ENCODE assay signal across 8 mouse cellular contexts in the genomic region with DNA sequence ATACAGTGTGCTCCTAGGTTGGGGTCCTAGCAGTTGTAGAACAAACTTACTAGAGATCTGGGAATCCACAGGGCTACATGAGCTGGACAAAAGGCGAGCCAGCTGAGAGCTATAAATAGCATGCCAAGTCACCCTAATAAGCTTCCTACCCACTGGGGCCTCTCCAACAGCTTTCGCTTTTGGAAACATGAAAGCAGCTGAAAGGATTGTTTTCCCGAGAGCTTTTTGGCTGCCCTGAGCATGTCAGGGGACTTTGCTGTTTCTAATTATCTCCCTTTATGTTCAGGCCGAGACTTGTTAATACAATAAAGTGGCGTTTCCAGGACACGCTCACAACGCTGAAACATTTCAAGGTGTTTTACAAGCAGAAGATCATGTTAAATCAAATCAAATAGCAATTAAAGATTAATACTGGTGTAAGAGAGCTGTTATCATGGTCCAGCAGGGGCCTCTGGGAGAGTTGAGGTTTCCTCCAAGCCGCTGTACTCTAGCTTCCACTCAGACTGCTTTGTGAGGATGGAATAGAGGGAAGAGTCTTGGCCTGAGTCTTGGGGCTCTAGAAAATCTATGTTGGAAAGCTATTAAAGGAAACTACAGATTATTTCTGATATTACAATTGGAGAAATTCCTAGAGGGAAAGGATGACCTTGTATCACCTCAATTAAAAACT.
DNase-seq lines count a peak whose midpoint lies in the region; ATAC-seq and TF ChIP-seq lines count a peak whose summit lies in the region.

No protein-coding gene starts in this region.

- WGBS in forebrain, postnatal 0 days, result 7% methylated on average over 8 of the region's 8 CpGs
- whole genome bisulfite sequencing in lung, embryonic 16.5 days, result 43% methylated on average over 8 of the region's 8 CpGs

- H3K36me3 ChIP-seq in forebrain, postnatal 0 days (ENCODE audit: insufficient read depth), result no peaks in the 10 kb centered on the region
- H3K36me3 ChIP-seq in lung, embryonic 16.5 days (ENCODE audit: control insufficient read depth, insufficient read depth, low read length), result no peaks in the 10 kb centered on the region

- no peak for TF ChIP-seq CTCF in forebrain, postnatal 0 days (IDR thresholded peaks at IDR 0.05; ENCODE audit: low read depth)

- no peak overlapping the region for H3K4me3 ChIP-seq in forebrain, postnatal 0 days (ENCODE audit: low read depth, low read length)
- H3K4me3 ChIP-seq in lung, embryonic 16.5 days (ENCODE audit: low read length), result no peak overlapping the region

- no peak overlapping the region for H3K27ac ChIP-seq in forebrain, postnatal 0 days (ENCODE audit: low read depth, low read length)
- no peak overlapping the region for H3K27ac ChIP-seq in lung, embryonic 16.5 days (ENCODE audit: low read length)

- H3K4me2 ChIP-seq in forebrain, postnatal 0 days (ENCODE audit: low read depth), result no peak overlapping the region
- no peak overlapping the region for H3K4me2 ChIP-seq in lung, embryonic 16.5 days (ENCODE audit: low read depth, low read length)

- no peaks in the 10 kb centered on the region for H3K9me3 ChIP-seq in forebrain, postnatal 0 days (ENCODE audit: low read length)
- H3K9me3 ChIP-seq in lung, embryonic 16.5 days (ENCODE audit: control insufficient read depth, low read length), result no peaks in the 10 kb centered on the region

- no peak overlapping the region for H3K9ac ChIP-seq in forebrain, postnatal 0 days
- no peak overlapping the region for H3K9ac ChIP-seq in lung, embryonic 16.5 days (ENCODE audit: low read length)

- peak; percentile 85 for ATAC-seq in forebrain, postnatal 0 days
- ATAC-seq in lung, embryonic 16.5 days (ENCODE audit: low read depth), result peak; percentile 54; the same call in 1 of the 2 replicates

- DNase-seq in adrenal gland, adult 2 months, result peak; percentile 14
- DNase-seq in adrenal gland, postnatal 4 days (ENCODE audit: low spot score in 2 of 2), result no peak
- peak; percentile 68 for DNase-seq in cerebellum, adult 9-10 months
- DNase-seq in forebrain, postnatal 0 days, result peak; percentile 65
- DNase-seq in heart, postnatal 36 days, result peak; percentile 15 to 27
- peak; percentile 81 for DNase-seq in retina, postnatal 1 day
- no peak for DNase-seq in c-Kit-positive CD71-positive TER-119-positive erythroid progenitor cells, embryonic 14.5 days (ENCODE audit: low spot score)

- intact Hi-C loops in heart, postnatal 36 days (cut with DNase I), result loop anchor here (10.0 kb wide), 1 partner anchor 371 kb away; no protein-coding TSS in a partner anchor

- no peaks in the 10 kb centered on the region for H3K4me1 ChIP-seq in forebrain, postnatal 0 days (ENCODE audit: insufficient read depth)
- no peaks in the 10 kb centered on the region for H3K4me1 ChIP-seq in lung, embryonic 16.5 days (replicated peaks; ENCODE audit: control insufficient read depth, insufficient read depth, low read length)

- no peaks in the 10 kb centered on the region for H3K27me3 ChIP-seq in forebrain, postnatal 0 days (ENCODE audit: insufficient read depth, low read length)
- H3K27me3 ChIP-seq in lung, embryonic 16.5 days (ENCODE audit: control insufficient read depth, insufficient read depth, low read depth, low read length), result no peaks in the 10 kb centered on the region

Comparison
In these comparisons a context has a peak if more than half of its experiments do, and no peak if none do; other contexts are left out.
1. DNase-seq: peak in adrenal gland, adult 2 months (single experiment), cerebellum, adult 9-10 months (single experiment), forebrain, postnatal 0 days (single experiment), heart, postnatal 36 days (2 of 2) and retina, postnatal 1 day (single experiment); none in adrenal gland, postnatal 4 days (0 of 2) and c-Kit-positive CD71-positive TER-119-positive erythroid progenitor cells, embryonic 14.5 days (single experiment).